Mouse (Mus musculus): ENCODE results near the gene Hoxa6. TPM values are rescaled to one million over a fixed set of nuclear protein-coding genes. Genes with fewer than 3 reads are reported as not detected.

Gene Hoxa6
- total and polyA plus RNA-seq, 3 experiments = 0.58 to 2.2 (median 2.1) TPM

- dilution Hi-C loops (cut with MboI; ENCODE audit: extremely low pct_ligation_motif_present, extremely low pct_unique_long_range_greater_than_20kb, low sequenced_read_pairs) = no loop called here
- Histone ChIP-seq H3K27ac (ENCODE audit: insufficient read depth, low read depth) (no peak overlapping the region), H3K9ac (ENCODE audit: insufficient read depth, low read depth) (no peak overlapping the region), H3K4me1 (ENCODE audit: control insufficient read depth in 1 of 2, insufficient read depth in 2 of 2) (no peaks in the 10 kb centered on the region), H3K4me2 (ENCODE audit: insufficient read depth, low read depth, poor library complexity, severe bottlenecking) (no peak overlapping the region), H3K27me3 (replicated peaks) (no peaks in the 10 kb centered on the region), H3K9me3 (replicated peaks; ENCODE audit: low read length) (peaks cover 9% of the 10 kb centered on the region), H3K4me3 (replicated peaks in 1 of 3; ENCODE audit: low read depth in 2 of 3, low read length in 2 of 3, poor library complexity in 1 of 3) (no peak overlapping the region), H3K36me3 (replicated peaks in 1 of 2; ENCODE audit: control insufficient read depth in 1 of 2, insufficient read depth in 1 of 2, low read length in 1 of 2) (peaks cover 3 to 21% of the 10 kb centered on the region in 2 experiments), H3K79me2 (replicated peaks; ENCODE audit: control insufficient read depth, extremely low read depth, insufficient read depth, poor library complexity, severe bottlenecking) (no peaks in the 10 kb centered on the region)
- no peak for DNase-seq (ENCODE audit: extremely low read depth)
- in situ Hi-C loops (cut with MboI; ENCODE audit: low pct_ligation_motif_present, low pct_unique_long_range_greater_than_20kb, low sequenced_read_pairs) = no loop called here
- TF ChIP-seq NELFE (IDR thresholded peaks at IDR 0.05; ENCODE audit: low read depth, low read length) (no peak), TBP (conservative IDR thresholded peaks at IDR 0.05; ENCODE audit: low read depth, low read length) (no peak), POLR2A (IDR thresholded peaks at IDR 0.05; ENCODE audit: low read depth, low read length) (no peak), TCF12 (IDR thresholded peaks at IDR 0.05; ENCODE audit: low read depth, low read length) (no peak), RCOR1 (conservative IDR thresholded peaks at IDR 0.05; ENCODE audit: low read depth, low read length) (no peak), KAT2A (IDR thresholded peaks at IDR 0.05; ENCODE audit: insufficient replicate concordance, low read length) (no peak), CHD2 (IDR thresholded peaks at IDR 0.05; ENCODE audit: low read length) (no peak), GABPA (IDR thresholded peaks at IDR 0.05; ENCODE audit: insufficient replicate concordance, low read depth, low read length) (no peak), ZC3H11A (IDR thresholded peaks at IDR 0.05; ENCODE audit: low read depth, low read length) (no peak), USF2 (conservative IDR thresholded peaks at IDR 0.05; ENCODE audit: low read depth, low read length) (no peak), PAX5 (IDR thresholded peaks at IDR 0.05; ENCODE audit: low read length) (no peak), MAFK (IDR thresholded peaks at IDR 0.05; ENCODE audit: insufficient replicate concordance, low read length) (no peak), ETS1 (conservative IDR thresholded peaks at IDR 0.05; ENCODE audit: low read depth, low read length) (no peak), CHD1 (IDR thresholded peaks at IDR 0.05; ENCODE audit: low read depth, low read length) (no peak)
Measured at GRCm38 (mm10) chr6:52171938-52172337, 36.6 kb downstream of the Hoxa6 start.

- peaks cover 9% of the 10 kb centered on the region for H3K9me3 ChIP-seq (replicated peaks; ENCODE audit: low read length)
- dilution Hi-C loops (cut with MboI; ENCODE audit: extremely low pct_ligation_motif_present, extremely low pct_unique_long_range_greater_than_20kb, low sequenced_read_pairs) (no loop called here), in situ Hi-C loops (cut with MboI; ENCODE audit: low pct_ligation_motif_present, low pct_unique_long_range_greater_than_20kb, low sequenced_read_pairs) (no loop called here)
- no peak overlapping the region for H3K4me3 ChIP-seq (replicated peaks in 1 of 3; ENCODE audit: low read depth in 2 of 3, low read length in 2 of 3, poor library complexity in 1 of 3)
- no peaks in the 10 kb centered on the region for H3K79me2 ChIP-seq (replicated peaks; ENCODE audit: control insufficient read depth, extremely low read depth, insufficient read depth, poor library complexity, severe bottlenecking)
- no peak for DNase-seq (ENCODE audit: extremely low read depth)
- no peaks in the 10 kb centered on the region for H3K27me3 ChIP-seq (replicated peaks)
- no peak overlapping the region for H3K9ac ChIP-seq (ENCODE audit: insufficient read depth, low read depth)
- no peak overlapping the region for H3K27ac ChIP-seq (ENCODE audit: insufficient read depth, low read depth)
- no peak overlapping the region for H3K4me2 ChIP-seq (ENCODE audit: insufficient read depth, low read depth, poor library complexity, severe bottlenecking)
- TF ChIP-seq MAX (IDR thresholded peaks at IDR 0.05; ENCODE audit: low read length) (no peak), E2F4 (IDR thresholded peaks at IDR 0.05; ENCODE audit: insufficient replicate concordance, low read depth, low read length) (no peak), ELF1 (IDR thresholded peaks at IDR 0.05; ENCODE audit: low read depth, low read length) (no peak), SIN3A (IDR thresholded peaks at IDR 0.05; ENCODE audit: low read length) (no peak), POLR2AphosphoS2 (IDR thresholded peaks at IDR 0.05; ENCODE audit: low read depth, low read length) (no peak), NRF1 (IDR thresholded peaks at IDR 0.05; ENCODE audit: low read depth, low read length) (no peak), RAD21 (IDR thresholded peaks at IDR 0.05; ENCODE audit: low read depth, low read length) (no peak), MEF2A (IDR thresholded peaks at IDR 0.05; ENCODE audit: borderline replicate concordance, low read depth, low read length) (no peak), UBTF (IDR thresholded peaks at IDR 0.05; ENCODE audit: low read depth, low read length) (no peak), MAZ (IDR thresholded peaks at IDR 0.05; ENCODE audit: low read depth, low read length) (no peak), NELFE (IDR thresholded peaks at IDR 0.05; ENCODE audit: low read depth, low read length) (no peak), ZKSCAN1 (IDR thresholded peaks at IDR 0.05; ENCODE audit: borderline replicate concordance, low read depth, low read length) (no peak), SMC3 (IDR thresholded peaks at IDR 0.05; ENCODE audit: low read depth, low read length) (no peak), POLR2A (IDR thresholded peaks at IDR 0.05; ENCODE audit: low read depth, low read length) (no peak), TBP (conservative IDR thresholded peaks at IDR 0.05; ENCODE audit: low read depth, low read length) (no peak), CTCF (conservative IDR thresholded peaks at IDR 0.05 in 1 of 2, IDR thresholded peaks at IDR 0.05 in 1 of 2; ENCODE audit: low read depth in 2 of 2, low read length in 2 of 2) (no peak), KAT2A (IDR thresholded peaks at IDR 0.05; ENCODE audit: insufficient replicate concordance, low read length) (no peak), BHLHE40 (IDR thresholded peaks at IDR 0.05; ENCODE audit: low read depth, low read length) (no peak), RCOR1 (conservative IDR thresholded peaks at IDR 0.05; ENCODE audit: low read depth, low read length) (no peak)
- H3K36me3 ChIP-seq (replicated peaks in 1 of 2; ENCODE audit: control insufficient read depth in 1 of 2, insufficient read depth in 1 of 2, low read length in 1 of 2) = peaks cover 3 to 21% of the 10 kb centered on the region in 2 experiments
- no peaks in the 10 kb centered on the region for H3K4me1 ChIP-seq (ENCODE audit: control insufficient read depth in 1 of 2, insufficient read depth in 2 of 2)
Measured at GRCm38 (mm10) chr6:52171331-52171730, 37.2 kb downstream of the Hoxa6 start.

Measured in CH12.LX (cell line).